Mouse (Mus musculus) lung, adult 2 months (tissue): ENCODE data around the gene Gm20888.
"Not testable (repeated sequence)": the region's sequence is repeated elsewhere in the genome, so short reads cannot be mapped to it uniquely, and the experiment has no call there.

Experiments
- CTCF ChIP-seq: fragments of 200-500 bp; IDR thresholded peaks from 2 replicates; pipeline ENCODE4 v1.5.1; 2011; ENCODE audit warnings: mild to moderate bottlenecking, low read length, control low read depth; ENCODE audit not compliant: insufficient read depth
- POLR2A ChIP-seq: fragments of 200-500 bp; IDR thresholded peaks from 2 replicates; pipeline ENCODE4 v1.6.1; 2011; ENCODE audit warnings: low read depth, mild to moderate bottlenecking, control low read depth, low read length, borderline replicate concordance; ENCODE audit errors: extremely low read depth

DNA sequence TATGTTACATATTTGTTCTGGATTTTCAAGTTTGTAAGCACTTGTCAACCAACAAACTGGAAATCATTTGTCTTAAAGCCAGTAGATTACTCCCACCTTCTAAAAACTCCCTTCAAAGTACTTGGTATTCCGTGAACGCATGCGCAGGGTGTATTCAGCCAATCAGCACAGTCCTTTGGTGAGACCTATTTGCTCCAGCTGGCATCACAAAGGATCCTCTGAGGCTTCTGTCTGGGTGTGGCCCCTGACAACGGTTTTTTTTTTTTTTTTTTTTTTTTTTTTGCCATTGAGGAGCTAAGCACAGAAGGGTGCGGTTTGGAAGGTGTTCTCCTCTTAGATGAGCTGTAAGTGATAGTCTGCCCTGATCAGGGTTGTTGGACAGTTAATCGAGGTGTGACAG is at the start of gene Gm20888:
- TF ChIP-seq CTCF, POLR2A: not testable (repeated sequence)
